Mouse (Mus musculus): ENCODE data around the gene Gpr61.

DNA sequence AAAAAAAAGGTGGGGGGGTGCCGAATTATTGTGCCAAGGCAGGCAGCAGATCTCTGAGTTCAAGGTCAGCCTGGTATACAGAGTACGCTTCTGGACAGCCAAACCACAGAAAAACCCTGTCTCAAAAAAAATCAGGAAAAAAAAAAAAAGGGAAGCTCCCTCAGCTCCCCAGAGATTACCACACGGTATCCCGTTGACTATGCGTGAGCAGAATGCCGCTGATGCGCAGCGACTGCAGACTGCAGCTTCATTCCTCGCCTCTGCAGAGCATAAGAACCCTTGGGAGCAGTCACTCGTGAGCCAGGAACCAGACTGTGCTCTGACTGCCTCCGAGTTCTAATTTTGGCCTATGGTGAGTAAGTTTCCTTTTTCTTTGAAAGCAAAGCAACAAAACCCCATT, 20.0 kb downstream of the Gpr61 start:
- TF ChIP-seq CTCF (conservative IDR thresholded peaks at IDR 0.05; ENCODE audit: low read length), result no peak
- no peak for TF ChIP-seq POU5F1 (IDR thresholded peaks at IDR 0.05; ENCODE audit: borderline replicate concordance, low read length)
- no peak for TF ChIP-seq NANOG (IDR thresholded peaks at IDR 0.05; ENCODE audit: borderline replicate concordance, low read length)
